Mouse (Mus musculus) adrenal gland, adult 8-10 months (tissue): ENCODE measurements around the gene Pfn3. TPM values are rescaled to one million over a fixed set of nuclear protein-coding genes. Genes with fewer than 3 reads are reported as not detected.

ENCODE experiments used
- DNase-seq: peaks from one replicate; pipeline ENCODE4 v3.0.0; 2022
- total RNA-seq, 4 experiments: library from RNA; stranded (reverse); gene quantifications; 2 replicates each; pipeline ENCODE4 v1.2.4; 2022

Gene Pfn3
- total RNA-seq, 4 experiments from 2014 or later: not detected

- DNase-seq: peak; percentile 85
Measured at GRCm38 (mm10) chr13:55429226-55429888, 14.3 kb upstream of the Pfn3 start.

- no peak for DNase-seq
Measured at GRCm38 (mm10) chr13:55426613-55427012, 11.6 kb upstream of the Pfn3 start, which contains the start of gene F12. TSS of gene F12 (minus strand) at chr13:55426793.

- DNase-seq: peak; percentile 53
Measured at GRCm38 (mm10) chr13:55420933-55421800, 6.1 kb upstream of the Pfn3 start.

- no peak for DNase-seq
Measured at GRCm38 (mm10) chr13:55420018-55420932, 5.2 kb upstream of the Pfn3 start.

- no peak for DNase-seq
Measured at GRCm38 (mm10) chr13:55419142-55419541, 4.1 kb upstream of the Pfn3 start.

GRCm38 (mm10) chr13:55418004-55418403 is 3.0 kb upstream of the Pfn3 start:
- peak; percentile 81 for DNase-seq

- no peak for DNase-seq
Measured at GRCm38 (mm10) chr13:55413333-55413732, 1.7 kb downstream of the Pfn3 start.

- DNase-seq: no peak
Measured at GRCm38 (mm10) chr13:55412643-55413307, 2.3 kb downstream of the Pfn3 start.

- no peak for DNase-seq
Measured at GRCm38 (mm10) chr13:55411826-55412225, 3.2 kb downstream of the Pfn3 start.

GRCm38 (mm10) chr13:55408546-55409120 is 6.4 kb downstream of the Pfn3 start:
- DNase-seq: no peak

- DNase-seq: no peak
Measured at GRCm38 (mm10) chr13:55407341-55407740, 7.7 kb downstream of the Pfn3 start.

- no peak for DNase-seq
Measured at GRCm38 (mm10) chr13:55405783-55406390, 9.1 kb downstream of the Pfn3 start.

- peak; percentile 36 for DNase-seq
Measured at GRCm38 (mm10) chr13:55404853-55405782, 9.9 kb downstream of the Pfn3 start.

GRCm38 (mm10) chr13:55403935-55404852 is 10.8 kb downstream of the Pfn3 start:
- DNase-seq: no peak

- DNase-seq: no peak
Measured at GRCm38 (mm10) chr13:55403266-55403665, 11.8 kb downstream of the Pfn3 start.

GRCm38 (mm10) chr13:55400039-55400346 is 15.0 kb downstream of the Pfn3 start:
- no peak for DNase-seq

GRCm38 (mm10) chr13:55399300-55400038 is 15.6 kb downstream of the Pfn3 start:
- DNase-seq: no peak

- no peak for DNase-seq
Measured at GRCm38 (mm10) chr13:55398088-55398487, 16.9 kb downstream of the Pfn3 start, which contains the start of gene Slc34a1. TSS of gene Slc34a1 (plus strand) at chr13:55398187.
